Mouse (Mus musculus) small intestine, adult 2 months (tissue): ENCODE data around the gene Aff3. TPM values are rescaled to one million over a fixed set of nuclear protein-coding genes. Genes with fewer than 3 reads are reported as not detected.

ENCODE experiments used
- H3K27ac ChIP-seq: fragments of 200-500 bp; 2 replicates; pipeline ENCODE4 v1.5.1; 2012; ENCODE audit warnings: low read depth, low read length, control low read depth, inconsistent platforms; ENCODE audit not compliant: insufficient read depth
- H3K27me3 ChIP-seq: fragments of 200-500 bp; 2 replicates; pipeline ENCODE4 v1.6.1; 2012; ENCODE audit warnings: mild to moderate bottlenecking, moderate library complexity, low read length, inconsistent platforms; ENCODE audit not compliant: control insufficient read depth, insufficient read depth
- H3K36me3 ChIP-seq: fragments of 200-500 bp; 2 replicates; pipeline ENCODE4 v1.6.1; 2012; ENCODE audit warnings: mild to moderate bottlenecking, low read length, control low read depth, inconsistent platforms; ENCODE audit not compliant: control insufficient read depth, insufficient read depth
- H3K4me1 ChIP-seq: fragments of 200-500 bp; 2 replicates; pipeline ENCODE4 v1.6.1; 2012; ENCODE audit warnings: low read length, inconsistent platforms, mixed read lengths; ENCODE audit not compliant: control insufficient read depth, insufficient read depth, insufficient read length
- H3K4me3 ChIP-seq: fragments of 200-500 bp; 2 replicates; pipeline ENCODE4 v1.5.1; 2012; ENCODE audit warnings: low read depth, mild to moderate bottlenecking, control low read depth, inconsistent platforms, low read length, moderate library complexity
- CTCF ChIP-seq: fragments of 200-500 bp; IDR thresholded peaks from 2 replicates; pipeline ENCODE4 v1.5.1; 2012; ENCODE audit warnings: low read depth, mild to moderate bottlenecking, control low read depth, inconsistent platforms, low read length, moderate library complexity, mixed read lengths; ENCODE audit not compliant: insufficient replicate concordance, insufficient read length; ENCODE audit errors: extremely low read depth
- POLR2A ChIP-seq: fragments of 200-500 bp; IDR thresholded peaks from 2 replicates; pipeline ENCODE4 v1.6.1; 2012; ENCODE audit warnings: low read depth, mild to moderate bottlenecking, control low read depth, inconsistent platforms, low read length, moderate library complexity
- WGBS: fragments of 180-500 bp; shearing (Covaris S2); methylation state at CpG from one replicate; pipeline ENCODE4 v1.1.7; 2018; 5-methylcytosine and 5-hydroxymethylcytosine counted together
- polyA plus RNA-seq: library from polyadenylated mRNA; depleted of rRNA; stranded (reverse); fragments of >200 nt; gene quantifications from 2 replicates; pipeline ENCODE4 v1.2.3, GENCODE M21; 2012; rRNA removed

Aff3 gene
- polyA plus RNA-seq, 1 experiment = 1.5 TPM

- WGBS = 75% methylated on average over 2 of the region's 2 CpGs
- no peak overlapping the region for H3K27ac ChIP-seq
- no peaks in the 10 kb centered on the region for H3K4me1 ChIP-seq
- no peaks in the 10 kb centered on the region for H3K36me3 ChIP-seq
- no peak overlapping the region for H3K4me3 ChIP-seq
- TF ChIP-seq POLR2A (no peak), CTCF (no peak)
- no peaks in the 10 kb centered on the region for H3K27me3 ChIP-seq
These were observed 525.4 kb downstream of the Aff3 start for GRCm38 (mm10) chr1:38139396-38139795.

- Histone ChIP-seq H3K4me3 (no peak overlapping the region), H3K27ac (no peak overlapping the region), H3K4me1 (peaks cover 3% of the 10 kb centered on the region; the same call in 1 of the 2 replicates), H3K36me3 (no peaks in the 10 kb centered on the region), H3K27me3 (no peaks in the 10 kb centered on the region)
- TF ChIP-seq CTCF (no peak), POLR2A (no peak)
- WGBS = 18% methylated on average over 6 of the region's 6 CpGs
These were observed 531.8 kb downstream of the Aff3 start for GRCm38 (mm10) chr1:38132942-38133341.

GRCm38 (mm10) chr1:38130715-38131483 is 533.9 kb downstream of the Aff3 start:
- H3K27me3 ChIP-seq = no peaks in the 10 kb centered on the region
- H3K4me3 ChIP-seq = no peak overlapping the region
- no peak overlapping the region for H3K27ac ChIP-seq
- peaks cover 3% of the 10 kb centered on the region; the same call in 1 of the 2 replicates for H3K4me1 ChIP-seq
- 73% methylated on average over 10 of the region's 10 CpGs for WGBS
- H3K36me3 ChIP-seq = no peaks in the 10 kb centered on the region
- TF ChIP-seq CTCF = no peak
- no peak for TF ChIP-seq POLR2A

- Histone ChIP-seq H3K27ac (peak within 1 kb of the TSS; percentile 38), H3K36me3 (no peaks in the 10 kb centered on the region), H3K4me1 (peaks cover 3% of the 10 kb centered on the region; the same call in 1 of the 2 replicates), H3K4me3 (peak within 1 kb of the TSS; percentile 84), H3K27me3 (no peaks in the 10 kb centered on the region)
- TF ChIP-seq POLR2A = no peak; the same call in 1 of the 2 replicates
- TF ChIP-seq CTCF = peak; percentile 79
- 1% methylated on average over 113 of the region's 122 CpGs for WGBS
These were observed 535.1 kb downstream of the Aff3 start, which contains the start of gene Rev1 for GRCm38 (mm10) chr1:38129501-38130267. Rev1 (minus strand) TSS chr1:38129801.

- Histone ChIP-seq H3K27me3 (no peaks in the 10 kb centered on the region), H3K4me1 (peaks cover 3% of the 10 kb centered on the region; the same call in 1 of the 2 replicates), H3K27ac (peak overlapping the region; percentile 38), H3K4me3 (peak overlapping the region; percentile 84), H3K36me3 (no peaks in the 10 kb centered on the region)
- TF ChIP-seq POLR2A (no peak), CTCF (no peak)
- WGBS = under 1% methylated on average over 64 of the region's 68 CpGs
These were observed 535.8 kb downstream of the Aff3 start for GRCm38 (mm10) chr1:38128919-38129436.

Other genes with a start within 250 kb of the Aff3 start
- gene Lonrf2, start 171.8 kb upstream of the Aff3 start, polyA plus RNA-seq = 0.20 and 0.29 TPM in 2 replicates
- gene Chst10, start 233.2 kb upstream of the Aff3 start, polyA plus RNA-seq = 0.43 and 1.2 TPM in 2 replicates